Mouse (Mus musculus): Measurements from ENCODE around the gene Gm128.

- TF ChIP-seq CTCF (IDR thresholded peaks at IDR 0.05; ENCODE audit: low read depth) (peak; percentile 30; the same call in 1 of the 2 replicates), EP300 (optimal IDR thresholded peaks at IDR 0.05) (no peak)
These were observed 33.1 kb upstream of the Gm128 start for GRCm38 (mm10) chr3:95274453-95274852.

Data from stomach, postnatal 0 days (tissue).